Comparison of ENCODE assay signal across 23 mouse cellular contexts in genomic region chr14:77886941-77887340, GRCm38 (mm10). TPM values are rescaled to one million over a fixed set of nuclear protein-coding genes. Genes with fewer than 3 reads are reported as not detected.
"Had no signal": no experiment of that assay in that cellular context is flagged by ENCODE, and none has a peak within 500 bp of the region (broad histone marks: within the 10 kb centered on the region; RNA-seq: fewer than 3 reads in every experiment).

No protein-coding gene starts in this region.

- H3K36me3 ChIP-seq: liver, embryonic 15.5 days; lung, embryonic 15.5 days; midbrain, embryonic 10.5 days; midbrain, embryonic 13.5 days; midbrain, embryonic 15.5 days; neural tube, embryonic 13.5 days; neural tube, embryonic 15.5 days; stomach, embryonic 15.5 days had no signal

- ATAC-seq: liver, postnatal 0 days; lung, postnatal 0 days; midbrain, embryonic 13.5 days; midbrain, embryonic 15.5 days had no signal

- H3K4me1 ChIP-seq: liver, embryonic 15.5 days; lung, embryonic 15.5 days; midbrain, embryonic 10.5 days; midbrain, embryonic 15.5 days; neural tube, embryonic 13.5 days; neural tube, embryonic 15.5 days; stomach, embryonic 15.5 days had no signal

- DNase-seq: liver, postnatal 0 days; lung, adult 2 months; lung, postnatal 14 days; lung, postnatal 36 days; retina, postnatal 1 day; right cerebral cortex, adult 18-20 months; right cerebral cortex, postnatal 25 days; right cerebral cortex, postnatal 4 days; thymus, adult 2 months; thymus, postnatal 25 days; thymus, postnatal 4 days had no signal

- H3K4me3 ChIP-seq: liver, embryonic 15.5 days; lung, embryonic 15.5 days; midbrain, embryonic 10.5 days; midbrain, embryonic 13.5 days; midbrain, embryonic 15.5 days; neural tube, embryonic 13.5 days; neural tube, embryonic 15.5 days; stomach, embryonic 15.5 days had no signal

- H3K9me3 ChIP-seq: liver, embryonic 15.5 days; lung, embryonic 15.5 days; midbrain, embryonic 10.5 days; midbrain, embryonic 13.5 days; midbrain, embryonic 15.5 days; neural tube, embryonic 13.5 days; neural tube, embryonic 15.5 days; stomach, embryonic 15.5 days had no signal

- H3K4me2 ChIP-seq: liver, embryonic 15.5 days; lung, embryonic 15.5 days; midbrain, embryonic 13.5 days; midbrain, embryonic 15.5 days; neural tube, embryonic 13.5 days; neural tube, embryonic 15.5 days; stomach, embryonic 15.5 days had no signal

- H3K27me3 ChIP-seq: liver, embryonic 15.5 days; lung, embryonic 15.5 days; midbrain, embryonic 13.5 days; midbrain, embryonic 15.5 days; neural tube, embryonic 13.5 days; neural tube, embryonic 15.5 days; stomach, embryonic 15.5 days had no signal

- H3K9ac ChIP-seq: liver, embryonic 15.5 days; liver, postnatal 0 days; lung, embryonic 15.5 days; midbrain, embryonic 13.5 days; midbrain, embryonic 15.5 days; neural tube, embryonic 13.5 days; neural tube, embryonic 15.5 days; stomach, embryonic 15.5 days had no signal

- H3K27ac ChIP-seq: liver, embryonic 15.5 days; lung, embryonic 15.5 days; macrophage; midbrain, embryonic 10.5 days; midbrain, embryonic 13.5 days; midbrain, embryonic 15.5 days; neural tube, embryonic 13.5 days; neural tube, embryonic 15.5 days; stomach, embryonic 15.5 days; stomach, postnatal 0 days had no signal

RNA-seq across cellular contexts. Expression of gene Epsti1, which starts 17.1 kb away (rescaled TPM):
- polyA plus RNA-seq: midbrain, embryonic 10.5 days; neural tube, embryonic 11.5 days had no signal
